Mouse (Mus musculus): ENCODE results near the gene Zfr2. TPM values are rescaled to one million over a fixed set of nuclear protein-coding genes. Genes with fewer than 3 reads are reported as not detected.
"Not testable (repeated sequence)": the region's sequence is repeated elsewhere in the genome, so short reads cannot be mapped to it uniquely, and the experiment has no call there.

The Zfr2 gene
- polyA plus RNA-seq, 1 experiment from 2014 or later, result 9.2 TPM

DNA sequence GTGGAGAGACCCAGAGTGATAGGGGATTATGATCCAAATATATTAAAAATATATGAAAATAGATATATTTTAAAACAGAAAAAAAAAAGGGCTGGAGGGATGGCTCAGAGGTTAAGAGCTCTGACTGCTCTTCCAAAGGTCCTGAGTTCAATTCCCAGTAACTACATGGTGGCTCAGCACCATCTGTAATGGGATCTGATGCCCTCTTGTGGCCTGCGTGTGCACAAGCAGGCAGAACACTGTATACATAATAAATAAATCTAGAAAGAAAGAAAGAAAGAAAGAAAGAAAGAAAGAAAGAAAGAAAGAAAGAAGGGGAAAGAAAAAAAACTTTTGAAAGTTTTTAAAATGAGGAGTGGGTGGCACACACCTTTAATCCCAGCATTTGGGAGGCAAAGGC, 15.7 kb upstream of the Zfr2 start:
- H3K9ac ChIP-seq (replicated peaks; ENCODE audit: low read depth, low read length); H3K36me3 ChIP-seq (ENCODE audit: control insufficient read depth, insufficient read depth, low read length); H3K27me3 ChIP-seq (ENCODE audit: control insufficient read depth, insufficient read depth, low read length); H3K4me2 ChIP-seq (replicated peaks; ENCODE audit: low read depth, low read length); H3K9me3 ChIP-seq (ENCODE audit: control insufficient read depth, low read depth, low read length); H3K4me1 ChIP-seq (ENCODE audit: control insufficient read depth, insufficient read depth, low read length); H3K27ac ChIP-seq (ENCODE audit: low read length); ATAC-seq (ENCODE audit: insufficient number of reproducible peaks, insufficient read depth, low FRiP score, low read depth); H3K4me3 ChIP-seq (ENCODE audit: low read depth, low read length): not testable (repeated sequence)
- WGBS, result 17% methylated on average over 1 of the region's 1 CpGs

- no peak overlapping the region for H3K27ac ChIP-seq (ENCODE audit: low read length)
- no peak overlapping the region for H3K4me3 ChIP-seq (ENCODE audit: low read depth, low read length)
- no peak for ATAC-seq (ENCODE audit: insufficient number of reproducible peaks, insufficient read depth, low FRiP score, low read depth)
- no peaks in the 10 kb centered on the region for H3K36me3 ChIP-seq (ENCODE audit: control insufficient read depth, insufficient read depth, low read length)
- no peak overlapping the region for H3K4me2 ChIP-seq (replicated peaks; ENCODE audit: low read depth, low read length)
- no peak overlapping the region for H3K9ac ChIP-seq (replicated peaks; ENCODE audit: low read depth, low read length)
- no peaks in the 10 kb centered on the region for H3K9me3 ChIP-seq (ENCODE audit: control insufficient read depth, low read depth, low read length)
- H3K4me1 ChIP-seq (ENCODE audit: control insufficient read depth, insufficient read depth, low read length), result no peaks in the 10 kb centered on the region
- 31% methylated on average over 7 of the region's 7 CpGs for WGBS
- H3K27me3 ChIP-seq (ENCODE audit: control insufficient read depth, insufficient read depth, low read length), result no peaks in the 10 kb centered on the region
Measured at GRCm38 (mm10) chr10:81217964-81218363, 15.0 kb upstream of the Zfr2 start.

GRCm38 (mm10) chr10:81221402-81222015, 11.4 kb upstream of the Zfr2 start:
- no peaks in the 10 kb centered on the region for H3K4me1 ChIP-seq (ENCODE audit: control insufficient read depth, insufficient read depth, low read length)
- WGBS, result 79% methylated on average over 5 of the region's 5 CpGs
- no peak overlapping the region for H3K9ac ChIP-seq (replicated peaks; ENCODE audit: low read depth, low read length)
- no peak overlapping the region for H3K4me3 ChIP-seq (ENCODE audit: low read depth, low read length)
- no peaks in the 10 kb centered on the region for H3K9me3 ChIP-seq (ENCODE audit: control insufficient read depth, low read depth, low read length)
- H3K4me2 ChIP-seq (replicated peaks; ENCODE audit: low read depth, low read length), result no peak overlapping the region
- peak; percentile 65; the same call in 1 of the 2 replicates for ATAC-seq (ENCODE audit: insufficient number of reproducible peaks, insufficient read depth, low FRiP score, low read depth)
- H3K36me3 ChIP-seq (ENCODE audit: control insufficient read depth, insufficient read depth, low read length), result no peaks in the 10 kb centered on the region
- H3K27ac ChIP-seq (ENCODE audit: low read length), result no peak overlapping the region
- H3K27me3 ChIP-seq (ENCODE audit: control insufficient read depth, insufficient read depth, low read length), result no peaks in the 10 kb centered on the region

DNA sequence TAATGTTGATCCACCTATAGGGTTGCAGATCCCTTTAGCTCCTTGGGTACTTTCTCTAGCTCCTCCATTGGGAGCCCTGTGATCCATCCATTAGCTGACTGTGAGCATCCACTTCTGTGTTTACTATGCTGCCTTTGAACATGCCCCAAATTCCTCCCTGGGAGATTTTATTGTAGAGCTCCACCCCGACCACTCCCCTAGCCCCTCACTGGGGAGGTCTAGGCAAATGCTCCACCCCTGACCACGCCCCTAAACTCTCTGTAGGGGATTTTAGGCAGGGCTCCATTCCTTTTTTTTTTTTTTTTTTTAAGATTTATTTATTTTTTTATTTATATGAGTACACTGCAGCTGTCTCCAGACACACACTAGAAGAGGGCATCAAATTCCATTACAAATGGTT, 9.2 kb upstream of the Zfr2 start:
- H3K36me3 ChIP-seq (ENCODE audit: control insufficient read depth, insufficient read depth, low read length); H3K27me3 ChIP-seq (ENCODE audit: control insufficient read depth, insufficient read depth, low read length); H3K9me3 ChIP-seq (ENCODE audit: control insufficient read depth, low read depth, low read length); H3K4me2 ChIP-seq (replicated peaks; ENCODE audit: low read depth, low read length); H3K9ac ChIP-seq (replicated peaks; ENCODE audit: low read depth, low read length); H3K4me1 ChIP-seq (ENCODE audit: control insufficient read depth, insufficient read depth, low read length); H3K27ac ChIP-seq (ENCODE audit: low read length); ATAC-seq (ENCODE audit: insufficient number of reproducible peaks, insufficient read depth, low FRiP score, low read depth); H3K4me3 ChIP-seq (ENCODE audit: low read depth, low read length): not testable (repeated sequence)
- WGBS, result 67% methylated on average over 2 of the region's 2 CpGs

- H3K9ac ChIP-seq (replicated peaks; ENCODE audit: low read depth, low read length), result no peak overlapping the region
- peak overlapping the region; percentile 9; the same call in 1 of the 2 replicates for H3K4me3 ChIP-seq (ENCODE audit: low read depth, low read length)
- H3K4me2 ChIP-seq (replicated peaks; ENCODE audit: low read depth, low read length), result peak overlapping the region; percentile 16; the same call in 1 of the 2 replicates
Measured at GRCm38 (mm10) chr10:81229735-81230437, 3.1 kb upstream of the Zfr2 start.

GRCm38 (mm10) chr10:81230438-81231332, 2.3 kb upstream of the Zfr2 start, which contains the start of gene Atcay:
Gene Atcay, minus strand, starts transcription at chr10:81230833.
- Histone ChIP-seq H3K4me1 (ENCODE audit: control insufficient read depth, insufficient read depth, low read length) (0 out of 2 replicates have a peak, but pooled peaks cover 8% of the 10 kb centered on the region), H3K9ac (replicated peaks; ENCODE audit: low read depth, low read length) (no peak within 1 kb of the TSS), H3K9me3 (ENCODE audit: control insufficient read depth, low read depth, low read length) (no peaks in the 10 kb centered on the region), H3K4me3 (ENCODE audit: low read depth, low read length) (peak within 1 kb of the TSS; percentile 9; the same call in 1 of the 2 replicates), H3K36me3 (ENCODE audit: control insufficient read depth, insufficient read depth, low read length) (no peaks in the 10 kb centered on the region), H3K27me3 (ENCODE audit: control insufficient read depth, insufficient read depth, low read length) (peaks cover 18% of the 10 kb centered on the region), H3K27ac (ENCODE audit: low read length) (no peak within 1 kb of the TSS), H3K4me2 (replicated peaks; ENCODE audit: low read depth, low read length) (peak within 1 kb of the TSS; percentile 16; the same call in 1 of the 2 replicates)
- ATAC-seq (ENCODE audit: insufficient number of reproducible peaks, insufficient read depth, low FRiP score, low read depth), result no peak
- whole genome bisulfite sequencing, result 14% methylated on average over 27 of the region's 27 CpGs

More at GRCm38 (mm10) chr10:81229735-81230437, 3.1 kb upstream of the Zfr2 start:
- H3K27ac ChIP-seq (ENCODE audit: low read length), result no peak overlapping the region
- H3K4me1 ChIP-seq (ENCODE audit: control insufficient read depth, insufficient read depth, low read length), result 0 out of 2 replicates have a peak, but pooled peaks cover 8% of the 10 kb centered on the region
- H3K9me3 ChIP-seq (ENCODE audit: control insufficient read depth, low read depth, low read length), result no peaks in the 10 kb centered on the region
- ATAC-seq (ENCODE audit: insufficient number of reproducible peaks, insufficient read depth, low FRiP score, low read depth), result no peak
- H3K27me3 ChIP-seq (ENCODE audit: control insufficient read depth, insufficient read depth, low read length), result peaks cover 18% of the 10 kb centered on the region
- no peaks in the 10 kb centered on the region for H3K36me3 ChIP-seq (ENCODE audit: control insufficient read depth, insufficient read depth, low read length)
- 13% methylated on average over 20 of the region's 20 CpGs for WGBS

DNA sequence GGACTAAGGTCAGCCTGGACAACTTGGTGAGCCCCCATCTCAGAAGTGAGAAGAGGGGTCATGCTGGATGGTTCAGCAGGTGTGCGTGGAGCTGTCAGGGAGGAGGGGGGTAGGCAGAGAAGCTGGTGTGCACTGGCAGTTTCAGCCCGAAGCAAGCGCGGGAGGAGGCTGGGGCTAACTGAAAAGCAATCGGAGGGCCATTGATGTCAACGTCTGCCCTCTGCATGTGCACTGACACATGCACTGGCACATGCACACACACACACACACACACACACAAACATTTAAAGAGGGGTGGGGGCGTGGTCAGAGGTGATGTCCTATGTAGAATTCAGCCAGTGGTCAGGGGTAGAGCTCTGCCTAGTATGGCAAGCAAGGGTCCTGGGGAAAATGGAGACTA, 1.5 kb upstream of the Zfr2 start:
- Histone ChIP-seq H3K36me3 (ENCODE audit: control insufficient read depth, insufficient read depth, low read length) (no peaks in the 10 kb centered on the region), H3K4me2 (replicated peaks; ENCODE audit: low read depth, low read length) (no peak overlapping the region), H3K4me3 (ENCODE audit: low read depth, low read length) (no peak overlapping the region), H3K9me3 (ENCODE audit: control insufficient read depth, low read depth, low read length) (no peaks in the 10 kb centered on the region), H3K9ac (replicated peaks; ENCODE audit: low read depth, low read length) (no peak overlapping the region), H3K27ac (ENCODE audit: low read length) (no peak overlapping the region), H3K27me3 (ENCODE audit: control insufficient read depth, insufficient read depth, low read length) (peaks cover 18% of the 10 kb centered on the region), H3K4me1 (ENCODE audit: control insufficient read depth, insufficient read depth, low read length) (0 out of 2 replicates have a peak, but pooled peaks cover 8% of the 10 kb centered on the region)
- WGBS, result 53% methylated on average over 7 of the region's 7 CpGs
- no peak for ATAC-seq (ENCODE audit: insufficient number of reproducible peaks, insufficient read depth, low FRiP score, low read depth)

DNA sequence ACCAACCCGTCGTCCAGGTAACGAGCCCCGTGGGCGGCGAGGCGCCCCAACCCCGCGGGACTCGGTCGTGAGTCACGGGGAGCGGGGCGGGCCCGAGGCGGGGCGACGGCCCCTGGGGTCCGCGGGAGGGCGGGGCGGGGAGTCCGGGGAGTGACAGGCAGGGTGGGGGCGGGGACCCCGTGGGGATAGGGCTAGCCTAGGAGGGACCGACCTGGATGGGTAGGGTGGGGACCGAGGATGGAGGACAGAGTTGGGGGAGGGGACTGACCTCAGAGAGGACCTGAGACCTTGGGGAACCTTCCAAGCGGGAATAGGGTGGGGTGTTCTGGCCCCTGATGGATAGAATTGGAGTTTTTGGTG, 251 bp downstream of the Zfr2 start:
- Histone ChIP-seq H3K4me1 (ENCODE audit: control insufficient read depth, insufficient read depth, low read length) (0 out of 2 replicates have a peak, but pooled peaks cover 8% of the 10 kb centered on the region), H3K36me3 (ENCODE audit: control insufficient read depth, insufficient read depth, low read length) (no peaks in the 10 kb centered on the region), H3K9ac (replicated peaks; ENCODE audit: low read depth, low read length) (peak overlapping the region; percentile 74), H3K27me3 (ENCODE audit: control insufficient read depth, insufficient read depth, low read length) (peaks cover 18% of the 10 kb centered on the region), H3K4me2 (replicated peaks; ENCODE audit: low read depth, low read length) (peak overlapping the region; percentile 62), H3K4me3 (ENCODE audit: low read depth, low read length) (peak overlapping the region; percentile 76), H3K27ac (ENCODE audit: low read length) (no peak overlapping the region), H3K9me3 (ENCODE audit: control insufficient read depth, low read depth, low read length) (no peaks in the 10 kb centered on the region)
- 1% methylated on average over 25 of the region's 28 CpGs for WGBS
- peak; percentile 64 for ATAC-seq (ENCODE audit: insufficient number of reproducible peaks, insufficient read depth, low FRiP score, low read depth)
